Mouse (Mus musculus) G1E (cell line): ENCODE results near the gene Snx29.

Source experiments
- CTCF ChIP-seq: IDR thresholded peaks from 2 replicates; pipeline ENCODE4 v1.5.1; 2012; ENCODE audit warnings: low read depth, low read length, inconsistent platforms, mixed read lengths
- GATA1 ChIP-seq: IDR thresholded peaks from 2 replicates; pipeline ENCODE4 v1.6.1; 2012; ENCODE audit warnings: borderline replicate concordance, low read length, inconsistent platforms, mixed read lengths

DNA sequence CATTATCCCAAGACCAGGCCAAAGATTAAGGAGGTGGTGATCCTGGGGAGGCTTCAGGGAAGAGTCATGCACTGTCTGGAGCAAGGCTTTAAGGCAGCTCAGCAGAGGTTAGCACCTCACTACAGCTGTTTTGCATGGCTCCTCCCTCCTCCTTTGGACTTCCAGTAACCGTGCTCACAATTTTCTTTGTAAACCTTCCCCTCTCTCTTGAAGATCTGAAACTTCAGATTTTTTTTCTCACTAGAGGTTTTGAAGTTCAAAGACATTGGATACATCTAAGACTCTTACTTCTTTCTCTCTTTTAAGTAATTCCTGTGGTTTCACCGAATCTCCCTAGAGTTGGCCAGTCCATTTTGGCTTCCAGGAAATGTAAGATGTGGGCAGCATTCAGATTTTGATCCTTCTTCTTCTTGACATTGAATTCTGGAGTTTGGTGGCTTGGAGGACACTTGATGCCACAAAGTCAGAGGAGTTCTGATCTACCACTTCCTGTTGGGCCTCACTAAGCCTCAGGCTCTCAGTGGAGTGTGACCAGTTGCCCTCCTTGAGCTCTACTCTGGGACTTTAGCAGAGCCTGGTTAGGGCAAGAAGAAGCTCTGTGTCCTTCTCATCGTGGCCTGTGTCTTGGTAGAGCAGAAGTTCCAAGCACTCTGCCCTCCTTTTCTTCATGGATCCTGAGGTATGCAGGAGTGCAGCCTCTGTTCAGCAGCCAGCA lies 255.0 kb downstream of the Snx29 start:
- no peak for TF ChIP-seq CTCF
- no peak for TF ChIP-seq GATA1
